Mouse (Mus musculus) kidney, adult 2 months (tissue): ENCODE results near the gene Cd47.

Experiments used
- CTCF ChIP-seq: fragments of 200-500 bp; conservative IDR thresholded peaks from 2 replicates; pipeline ENCODE4 v1.5.1; 2011; ENCODE audit warnings: low read depth, mild to moderate bottlenecking, control low read depth, low read length, moderate library complexity, mixed read lengths; ENCODE audit not compliant: insufficient read depth, insufficient read length
- POLR2A ChIP-seq: fragments of 200-500 bp; IDR thresholded peaks from one replicate; pipeline ENCODE4 v1.6.1; 2011; ENCODE audit warnings: low read depth, low read length, control low read depth

DNA sequence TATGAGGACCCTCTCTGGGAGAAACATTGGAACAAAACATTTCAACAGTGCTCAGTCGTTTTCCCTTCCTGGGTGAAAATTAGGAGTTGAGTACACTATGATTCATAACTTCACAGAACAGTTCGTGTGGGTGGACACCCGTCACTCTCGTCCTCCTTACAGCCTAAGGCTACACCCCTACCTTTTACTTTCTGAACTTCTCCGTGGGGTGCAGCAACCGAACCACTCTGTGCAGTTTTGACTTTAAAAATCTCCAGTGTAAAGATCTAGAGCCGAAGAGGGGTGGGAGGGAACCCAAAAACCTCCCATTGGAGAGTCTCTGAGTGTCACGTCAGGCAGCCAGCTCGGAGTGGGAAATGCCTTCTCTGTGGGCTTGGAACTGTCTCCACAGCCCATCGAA lies 6.6 kb downstream of the Cd47 start:
- TF ChIP-seq CTCF: no peak
- TF ChIP-seq POLR2A: no peak
